Mouse (Mus musculus) bone marrow macrophage, adult 2 months (primary cell): ENCODE results near the gene Jade1. TPM values are rescaled to one million over a fixed set of nuclear protein-coding genes. Genes with fewer than 3 reads are reported as not detected.
A peak's percentile ranks its signal among the peaks of the same experiment; 100 is the strongest.

Source experiments
- H3K27ac ChIP-seq: 2 replicates; pipeline ENCODE4 v1.5.1; 2012; ENCODE audit warnings: low read depth, low read length; ENCODE audit not compliant: insufficient read depth
- H3K4me1 ChIP-seq: 2 replicates; pipeline ENCODE4 v1.6.1; 2012; ENCODE audit warnings: low read length; ENCODE audit not compliant: control insufficient read depth, insufficient read depth
- H3K4me3 ChIP-seq: 2 replicates; pipeline ENCODE4 v1.5.1; 2012; ENCODE audit warnings: mild to moderate bottlenecking, low read length, moderate library complexity; ENCODE audit not compliant: insufficient read depth
- CTCF ChIP-seq: IDR thresholded peaks from 2 replicates; pipeline ENCODE4 v1.5.1; 2012; ENCODE audit warnings: low read depth, mild to moderate bottlenecking, low read length, moderate library complexity
- POLR2A ChIP-seq: IDR thresholded peaks from 2 replicates; pipeline ENCODE4 v1.6.1; 2012; ENCODE audit warnings: mild to moderate bottlenecking, low read depth, low read length, borderline replicate concordance
- polyA plus RNA-seq: library from polyadenylated mRNA; stranded (reverse); fragments of >200 nt; gene quantifications from 2 replicates; pipeline ENCODE4 v1.2.4, GENCODE M21; 2012; ENCODE audit not compliant: missing spikeins, insufficient read depth, insufficient read length

Gene Jade1
- polyA plus RNA-seq, 1 experiment: 13.9 TPM

- Histone ChIP-seq H3K27ac (peak overlapping the region; percentile 48), H3K4me3 (peak overlapping the region; percentile 65), H3K4me1 (peaks cover 3% of the 10 kb centered on the region)
- TF ChIP-seq POLR2A: no peak
- TF ChIP-seq CTCF: peak; percentile 38; the same call in 1 of the 2 replicates
Observed at GRCm38 (mm10) chr3:41563211-41563931, 7.8 kb downstream of the Jade1 start.

GRCm38 (mm10) chr3:41563997-41564396, 8.5 kb downstream of the Jade1 start:
- TF ChIP-seq POLR2A (no peak), CTCF (no peak)
- Histone ChIP-seq H3K4me1 (peaks cover 3% of the 10 kb centered on the region), H3K4me3 (peak overlapping the region; percentile 65), H3K27ac (peak overlapping the region; percentile 48)

- Histone ChIP-seq H3K4me1 (peaks cover 3% of the 10 kb centered on the region), H3K27ac (peak overlapping the region; percentile 70), H3K4me3 (peak overlapping the region; percentile 65)
- no peak for TF ChIP-seq POLR2A
- TF ChIP-seq CTCF: no peak
Observed at GRCm38 (mm10) chr3:41564471-41565213, 9.1 kb downstream of the Jade1 start.

- TF ChIP-seq CTCF (no peak), POLR2A (no peak)
- Histone ChIP-seq H3K4me3 (peak overlapping the region; percentile 65), H3K27ac (peak overlapping the region; percentile 70), H3K4me1 (peaks cover 3% of the 10 kb centered on the region)
Observed at GRCm38 (mm10) chr3:41565410-41565823, 9.9 kb downstream of the Jade1 start.

GRCm38 (mm10) chr3:41565955-41566354, 10.4 kb downstream of the Jade1 start:
- Histone ChIP-seq H3K4me1 (peaks cover 3% of the 10 kb centered on the region), H3K27ac (peak overlapping the region; percentile 55), H3K4me3 (peak overlapping the region; percentile 65)
- TF ChIP-seq POLR2A: no peak
- TF ChIP-seq CTCF: peak; percentile 38; the same call in 1 of the 2 replicates

- H3K4me1 ChIP-seq: peaks cover 20% of the 10 kb centered on the region
- TF ChIP-seq POLR2A: no peak
- H3K27ac ChIP-seq: no peak overlapping the region
- H3K4me3 ChIP-seq: no peak overlapping the region
Observed at GRCm38 (mm10) chr3:41569943-41570342, 14.4 kb downstream of the Jade1 start.

GRCm38 (mm10) chr3:41572131-41572530, 16.6 kb downstream of the Jade1 start:
- peaks cover 28% of the 10 kb centered on the region for H3K4me1 ChIP-seq
- no peak overlapping the region for H3K27ac ChIP-seq
- TF ChIP-seq POLR2A (no peak), CTCF (no peak)
- no peak overlapping the region for H3K4me3 ChIP-seq

- Histone ChIP-seq H3K4me3 (no peak overlapping the region), H3K4me1 (peaks cover 28% of the 10 kb centered on the region), H3K27ac (no peak overlapping the region)
- TF ChIP-seq POLR2A: no peak
- no peak for TF ChIP-seq CTCF
Observed at GRCm38 (mm10) chr3:41572968-41573367, 17.4 kb downstream of the Jade1 start.

GRCm38 (mm10) chr3:41574208-41574607, 18.7 kb downstream of the Jade1 start:
- no peak for TF ChIP-seq POLR2A
- TF ChIP-seq CTCF: no peak
- H3K27ac ChIP-seq: no peak overlapping the region
- no peak overlapping the region for H3K4me3 ChIP-seq
- H3K4me1 ChIP-seq: peaks cover 35% of the 10 kb centered on the region

GRCm38 (mm10) chr3:41574720-41575435, 19.3 kb downstream of the Jade1 start:
- Histone ChIP-seq H3K4me1 (peaks cover 41% of the 10 kb centered on the region), H3K27ac (no peak overlapping the region), H3K4me3 (no peak overlapping the region)
- TF ChIP-seq CTCF (no peak), POLR2A (no peak)

- Histone ChIP-seq H3K4me1 (peaks cover 50% of the 10 kb centered on the region), H3K4me3 (no peak overlapping the region), H3K27ac (no peak overlapping the region)
- TF ChIP-seq CTCF (no peak), POLR2A (no peak)
Observed at GRCm38 (mm10) chr3:41575971-41576370, 20.4 kb downstream of the Jade1 start.
